Mouse (Mus musculus): ENCODE results near the gene Poln.

- TF ChIP-seq EP300 (IDR thresholded peaks at IDR 0.05; ENCODE audit: insufficient read depth, low read depth, low read length) = no peak
- TF ChIP-seq CTCF (IDR thresholded peaks at IDR 0.05; ENCODE audit: low read depth, low read length) = no peak
- no peak for TF ChIP-seq POLR2A (IDR thresholded peaks at IDR 0.05; ENCODE audit: insufficient read depth, low read length)
Measured at GRCm38 (mm10) chr5:34186961-34187391, 17.7 kb upstream of the Poln start.
